Mouse (Mus musculus): ENCODE measurements at regions not wholly inside any gene's neighbourhood (a gene's known extent, or its start where the extent isn't known, plus 50 kb on each side); places are given as distances from the start of the nearest gene placed in this dataset.

GRCm38 (mm10) chr4:105356616-105357015 is 199.5 kb downstream of the Plpp3 start:
- no peak for ATAC-seq
- 26% methylated on average over 3 of the region's 3 CpGs for WGBS
- Histone ChIP-seq H3K4me1 (ENCODE audit: control insufficient read depth, insufficient read depth, low read depth, low read length) (no peaks in the 10 kb centered on the region), H3K27me3 (replicated peaks; ENCODE audit: control insufficient read depth, insufficient read depth, low read length) (no peaks in the 10 kb centered on the region), H3K9ac (ENCODE audit: low read depth, low read length) (no peak overlapping the region), H3K27ac (ENCODE audit: low read depth, low read length) (no peak overlapping the region), H3K4me2 (ENCODE audit: low read length) (no peak overlapping the region), H3K4me3 (ENCODE audit: low read length) (no peak overlapping the region), H3K36me3 (ENCODE audit: control insufficient read depth, insufficient read depth, low read length) (no peaks in the 10 kb centered on the region), H3K9me3 (ENCODE audit: control insufficient read depth, low read length) (no peaks in the 10 kb centered on the region)

- H3K4me1 ChIP-seq (ENCODE audit: control insufficient read depth, insufficient read depth, low read depth, low read length) = no peaks in the 10 kb centered on the region
- no peak overlapping the region for H3K4me2 ChIP-seq (ENCODE audit: low read length)
- no peaks in the 10 kb centered on the region for H3K9me3 ChIP-seq (ENCODE audit: control insufficient read depth, low read length)
- no peak for ATAC-seq
- no peak overlapping the region for H3K4me3 ChIP-seq (ENCODE audit: low read length)
- no peaks in the 10 kb centered on the region for H3K27me3 ChIP-seq (replicated peaks; ENCODE audit: control insufficient read depth, insufficient read depth, low read length)
- no peak overlapping the region for H3K9ac ChIP-seq (ENCODE audit: low read depth, low read length)
- no peaks in the 10 kb centered on the region for H3K36me3 ChIP-seq (ENCODE audit: control insufficient read depth, insufficient read depth, low read length)
- WGBS = 38% methylated on average over 2 of the region's 2 CpGs
- H3K27ac ChIP-seq (ENCODE audit: low read depth, low read length) = no peak overlapping the region
Measured at GRCm38 (mm10) chr4:105358725-105359124, 201.6 kb downstream of the Plpp3 start.

GRCm38 (mm10) chr4:105364496-105364895 is 207.3 kb downstream of the Plpp3 start:
- Histone ChIP-seq H3K4me2 (ENCODE audit: low read length) (no peak overlapping the region), H3K4me3 (ENCODE audit: low read length) (no peak overlapping the region), H3K27me3 (replicated peaks; ENCODE audit: control insufficient read depth, insufficient read depth, low read length) (no peaks in the 10 kb centered on the region), H3K27ac (ENCODE audit: low read depth, low read length) (no peak overlapping the region), H3K9me3 (ENCODE audit: control insufficient read depth, low read length) (no peaks in the 10 kb centered on the region), H3K36me3 (ENCODE audit: control insufficient read depth, insufficient read depth, low read length) (no peaks in the 10 kb centered on the region), H3K4me1 (ENCODE audit: control insufficient read depth, insufficient read depth, low read depth, low read length) (no peaks in the 10 kb centered on the region), H3K9ac (ENCODE audit: low read depth, low read length) (no peak overlapping the region)
- WGBS = 76% methylated on average over 6 of the region's 6 CpGs
- no peak for ATAC-seq

- ATAC-seq = no peak
- H3K36me3 ChIP-seq (ENCODE audit: control insufficient read depth, insufficient read depth, low read length) = no peaks in the 10 kb centered on the region
- no peak overlapping the region for H3K27ac ChIP-seq (ENCODE audit: low read depth, low read length)
- H3K4me1 ChIP-seq (ENCODE audit: control insufficient read depth, insufficient read depth, low read depth, low read length) = no peaks in the 10 kb centered on the region
- 78% methylated on average over 5 of the region's 5 CpGs for WGBS
- no peaks in the 10 kb centered on the region for H3K27me3 ChIP-seq (replicated peaks; ENCODE audit: control insufficient read depth, insufficient read depth, low read length)
- H3K4me3 ChIP-seq (ENCODE audit: low read length) = no peak overlapping the region
- no peak overlapping the region for H3K4me2 ChIP-seq (ENCODE audit: low read length)
- H3K9ac ChIP-seq (ENCODE audit: low read depth, low read length) = no peak overlapping the region
- H3K9me3 ChIP-seq (ENCODE audit: control insufficient read depth, low read length) = no peaks in the 10 kb centered on the region
Measured at GRCm38 (mm10) chr4:105365076-105365475, 207.9 kb downstream of the Plpp3 start.

DNA sequence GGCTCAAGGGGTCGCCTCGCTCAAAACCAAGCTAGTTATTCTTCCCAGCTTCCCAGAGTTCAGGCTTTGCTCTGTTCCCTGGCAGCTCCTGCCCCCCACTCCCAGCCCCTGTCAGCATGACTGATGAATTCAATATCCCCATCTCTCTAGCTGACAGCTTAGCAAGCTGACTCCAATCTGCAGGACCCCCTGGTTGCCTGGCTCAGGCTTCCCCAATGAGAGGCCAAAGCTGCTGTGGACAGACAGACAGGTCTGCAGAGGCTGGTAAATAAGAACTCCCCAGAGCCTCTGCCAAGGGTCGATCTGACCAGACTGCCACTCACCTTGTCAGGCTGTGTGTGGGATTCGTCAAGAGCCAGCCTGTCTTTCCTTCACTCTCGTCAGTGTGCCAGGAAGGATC is 219.4 kb downstream of the Plpp3 start:
- no peak overlapping the region for H3K4me2 ChIP-seq (ENCODE audit: low read length)
- 39% methylated on average over 5 of the region's 5 CpGs for WGBS
- ATAC-seq = no peak
- H3K4me3 ChIP-seq (ENCODE audit: low read length) = no peak overlapping the region
- peaks cover 4% of the 10 kb centered on the region; the same call in 1 of the 2 replicates for H3K4me1 ChIP-seq (ENCODE audit: control insufficient read depth, insufficient read depth, low read depth, low read length)
- H3K9me3 ChIP-seq (ENCODE audit: control insufficient read depth, low read length) = no peaks in the 10 kb centered on the region
- no peak overlapping the region for H3K27ac ChIP-seq (ENCODE audit: low read depth, low read length)
- no peaks in the 10 kb centered on the region for H3K27me3 ChIP-seq (replicated peaks; ENCODE audit: control insufficient read depth, insufficient read depth, low read length)
- H3K36me3 ChIP-seq (ENCODE audit: control insufficient read depth, insufficient read depth, low read length) = no peaks in the 10 kb centered on the region
- H3K9ac ChIP-seq (ENCODE audit: low read depth, low read length) = no peak overlapping the region

DNA sequence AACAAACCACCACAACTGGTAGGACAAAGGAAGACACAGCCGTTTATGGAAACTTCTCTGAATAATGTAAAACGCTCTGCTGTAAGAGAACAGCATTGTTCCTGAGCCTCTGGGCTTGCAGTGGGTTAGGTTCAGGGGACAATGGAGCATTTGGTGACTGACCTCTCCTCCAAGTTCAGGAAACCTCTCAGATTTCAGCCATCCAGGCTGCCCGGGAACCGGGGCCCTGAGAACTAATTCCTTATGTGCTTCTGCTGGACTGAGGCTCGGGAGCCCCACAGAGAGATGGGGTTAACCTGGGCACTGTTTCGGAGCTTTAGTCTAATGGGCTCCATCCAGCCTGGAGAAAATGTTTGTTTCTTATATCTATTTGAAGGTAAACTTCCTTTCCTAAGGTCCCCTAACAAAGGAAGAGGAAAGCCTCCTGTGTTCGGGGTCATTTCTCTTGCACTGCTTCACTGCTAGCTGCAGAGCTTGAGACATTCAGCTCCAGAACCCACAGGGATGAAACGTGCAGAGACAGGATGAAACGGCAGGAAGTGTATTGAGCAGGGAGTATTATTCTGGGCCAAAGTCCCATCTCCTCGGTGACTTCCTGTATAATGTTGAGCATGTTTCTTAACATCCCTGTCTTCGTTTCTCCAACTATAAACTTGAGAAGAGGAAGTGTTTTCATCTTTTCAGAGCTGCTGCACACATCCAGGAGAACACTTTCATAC is 220.5 kb downstream of the Plpp3 start:
- 62% methylated on average over 11 of the region's 11 CpGs for WGBS
- no peak for ATAC-seq
- H3K9me3 ChIP-seq (ENCODE audit: control insufficient read depth, low read length) = no peaks in the 10 kb centered on the region
- no peaks in the 10 kb centered on the region for H3K36me3 ChIP-seq (ENCODE audit: control insufficient read depth, insufficient read depth, low read length)
- no peak overlapping the region for H3K4me3 ChIP-seq (ENCODE audit: low read length)
- H3K4me1 ChIP-seq (ENCODE audit: control insufficient read depth, insufficient read depth, low read depth, low read length) = peaks cover 4% of the 10 kb centered on the region; the same call in 1 of the 2 replicates
- H3K4me2 ChIP-seq (ENCODE audit: low read length) = no peak overlapping the region
- H3K27ac ChIP-seq (ENCODE audit: low read depth, low read length) = no peak overlapping the region
- H3K27me3 ChIP-seq (replicated peaks; ENCODE audit: control insufficient read depth, insufficient read depth, low read length) = no peaks in the 10 kb centered on the region
- no peak overlapping the region for H3K9ac ChIP-seq (ENCODE audit: low read depth, low read length)

DNA sequence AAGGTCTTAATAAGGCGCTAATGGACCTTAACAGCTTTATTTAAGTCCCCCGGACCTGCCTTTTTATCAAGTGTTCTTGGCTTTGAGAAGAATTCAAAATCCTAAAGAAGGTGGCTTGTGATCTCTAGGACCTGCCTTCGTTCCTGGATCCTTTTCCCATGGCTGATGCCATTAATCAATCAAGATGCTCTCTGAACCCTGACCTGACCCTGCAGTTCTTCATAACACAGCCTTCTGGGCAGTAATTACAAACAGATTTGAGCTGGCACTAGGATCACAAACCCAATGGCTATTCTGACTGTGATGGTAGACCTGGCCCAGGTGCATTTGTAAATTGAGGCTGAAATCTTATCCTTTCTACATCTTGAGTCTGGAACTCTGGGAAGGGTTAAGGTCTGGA is 227.7 kb downstream of the Plpp3 start:
- Histone ChIP-seq H3K27me3 (replicated peaks; ENCODE audit: control insufficient read depth, insufficient read depth, low read length) (no peaks in the 10 kb centered on the region), H3K9ac (ENCODE audit: low read depth, low read length) (no peak overlapping the region), H3K4me2 (ENCODE audit: low read length) (no peak overlapping the region), H3K36me3 (ENCODE audit: control insufficient read depth, insufficient read depth, low read length) (no peaks in the 10 kb centered on the region), H3K27ac (ENCODE audit: low read depth, low read length) (no peak overlapping the region), H3K4me1 (ENCODE audit: control insufficient read depth, insufficient read depth, low read depth, low read length) (no peaks in the 10 kb centered on the region), H3K9me3 (ENCODE audit: control insufficient read depth, low read length) (no peaks in the 10 kb centered on the region), H3K4me3 (ENCODE audit: low read length) (no peak overlapping the region)
- no peak for ATAC-seq
- 78% methylated on average over 3 of the region's 3 CpGs for WGBS

DNA sequence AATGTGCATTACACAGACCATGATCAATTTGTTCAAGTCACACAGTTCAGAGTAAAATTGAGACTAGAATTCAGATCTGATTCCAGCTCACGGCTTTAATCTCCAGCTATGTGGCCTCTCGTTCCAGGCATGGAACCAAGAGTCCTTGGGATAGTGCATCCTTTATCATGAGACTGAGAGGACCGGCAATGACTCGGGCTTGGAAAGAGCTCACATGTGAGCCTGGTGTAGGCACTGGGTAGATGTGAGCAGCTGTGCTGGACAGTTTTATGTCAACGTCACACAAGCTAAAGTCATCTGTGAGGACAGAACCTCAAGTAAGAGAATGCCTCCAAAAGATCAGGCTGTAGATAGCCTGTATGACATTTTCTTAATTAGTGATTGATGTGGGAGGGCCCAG is 228.3 kb downstream of the Plpp3 start:
- H3K4me3 ChIP-seq (ENCODE audit: low read length) = no peak overlapping the region
- no peak overlapping the region for H3K4me2 ChIP-seq (ENCODE audit: low read length)
- H3K27me3 ChIP-seq (replicated peaks; ENCODE audit: control insufficient read depth, insufficient read depth, low read length) = no peaks in the 10 kb centered on the region
- H3K4me1 ChIP-seq (ENCODE audit: control insufficient read depth, insufficient read depth, low read depth, low read length) = no peaks in the 10 kb centered on the region
- no peak overlapping the region for H3K9ac ChIP-seq (ENCODE audit: low read depth, low read length)
- no peaks in the 10 kb centered on the region for H3K9me3 ChIP-seq (ENCODE audit: control insufficient read depth, low read length)
- ATAC-seq = no peak
- H3K27ac ChIP-seq (ENCODE audit: low read depth, low read length) = no peak overlapping the region
- WGBS = 87% methylated on average over 5 of the region's 5 CpGs
- H3K36me3 ChIP-seq (ENCODE audit: control insufficient read depth, insufficient read depth, low read length) = no peaks in the 10 kb centered on the region

DNA sequence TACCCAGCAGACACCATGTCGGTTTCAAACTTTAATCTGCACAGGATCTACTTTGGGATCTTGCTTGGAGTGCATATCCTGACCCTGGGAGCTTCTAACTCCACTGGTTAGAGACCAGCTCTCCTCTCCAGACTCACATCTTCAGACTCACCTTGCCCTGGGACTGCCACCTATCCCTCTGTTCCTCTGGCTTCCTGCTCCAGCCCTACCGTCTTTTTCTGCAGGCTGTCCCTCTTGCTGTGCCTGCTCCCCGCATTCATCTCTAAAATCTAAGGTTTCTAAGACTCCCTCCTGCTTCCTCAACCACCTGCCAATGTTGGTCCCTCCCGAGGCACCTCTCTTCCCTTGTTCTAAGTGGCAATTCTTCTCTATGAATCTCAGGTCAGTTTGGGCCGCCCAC is 233.2 kb downstream of the Plpp3 start:
- 28% methylated on average over 5 of the region's 5 CpGs for WGBS
- Histone ChIP-seq H3K27ac (ENCODE audit: low read depth, low read length) (no peak overlapping the region), H3K4me3 (ENCODE audit: low read length) (no peak overlapping the region), H3K4me1 (ENCODE audit: control insufficient read depth, insufficient read depth, low read depth, low read length) (no peaks in the 10 kb centered on the region), H3K27me3 (replicated peaks; ENCODE audit: control insufficient read depth, insufficient read depth, low read length) (no peaks in the 10 kb centered on the region), H3K9me3 (ENCODE audit: control insufficient read depth, low read length) (no peaks in the 10 kb centered on the region), H3K4me2 (ENCODE audit: low read length) (no peak overlapping the region), H3K36me3 (ENCODE audit: control insufficient read depth, insufficient read depth, low read length) (no peaks in the 10 kb centered on the region), H3K9ac (ENCODE audit: low read depth, low read length) (no peak overlapping the region)
- ATAC-seq = no peak

DNA sequence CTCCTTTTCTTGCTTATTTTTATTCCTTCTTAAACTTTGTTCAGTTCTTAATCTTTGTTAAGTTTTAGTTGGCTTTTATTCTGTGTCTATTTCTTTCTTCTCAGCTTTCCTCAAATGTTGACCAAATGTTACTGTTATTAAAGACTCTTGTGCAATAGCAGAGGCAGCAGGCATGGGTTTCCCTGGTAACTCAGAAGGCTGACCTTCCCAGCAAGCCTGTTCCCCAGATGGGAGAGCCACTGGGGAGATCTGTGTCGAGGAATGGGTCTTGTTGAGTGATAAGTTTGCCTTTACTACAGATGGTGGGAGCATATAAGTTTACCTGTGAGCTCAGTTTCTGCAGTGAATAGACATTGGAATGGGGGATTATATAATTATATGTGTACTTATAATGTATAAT is 237.2 kb downstream of the Plpp3 start:
- no peaks in the 10 kb centered on the region for H3K4me1 ChIP-seq (ENCODE audit: control insufficient read depth, insufficient read depth, low read depth, low read length)
- no peak for ATAC-seq
- H3K9me3 ChIP-seq (ENCODE audit: control insufficient read depth, low read length) = no peaks in the 10 kb centered on the region
- H3K36me3 ChIP-seq (ENCODE audit: control insufficient read depth, insufficient read depth, low read length) = no peaks in the 10 kb centered on the region
- no peak overlapping the region for H3K27ac ChIP-seq (ENCODE audit: low read depth, low read length)
- H3K4me2 ChIP-seq (ENCODE audit: low read length) = no peak overlapping the region
- WGBS = 65% methylated on average over 1 of the region's 1 CpGs
- H3K9ac ChIP-seq (ENCODE audit: low read depth, low read length) = no peak overlapping the region
- no peaks in the 10 kb centered on the region for H3K27me3 ChIP-seq (replicated peaks; ENCODE audit: control insufficient read depth, insufficient read depth, low read length)
- H3K4me3 ChIP-seq (ENCODE audit: low read length) = no peak overlapping the region
